Mouse (Mus musculus) testis, adult 2 months (tissue): ENCODE data around the gene H3f3a.

Experiments
- CTCF ChIP-seq: fragments of 200-500 bp; IDR thresholded peaks from 2 replicates; pipeline ENCODE4 v1.5.1; 2012; ENCODE audit warnings: low read depth, mild to moderate bottlenecking, inconsistent platforms, low read length, moderate library complexity; ENCODE audit not compliant: control insufficient read depth, insufficient read depth, insufficient replicate concordance
- POLR2A ChIP-seq: fragments of 200-500 bp; IDR thresholded peaks from 2 replicates; pipeline ENCODE4 v1.6.1; 2012; ENCODE audit warnings: low read depth, mild to moderate bottlenecking, inconsistent platforms, low read length, moderate library complexity; ENCODE audit not compliant: control insufficient read depth

GRCm38 (mm10) chr1:180848114-180848510, 34.4 kb upstream of the H3f3a start:
- TF ChIP-seq POLR2A (no peak), CTCF (no peak)
